Mouse (Mus musculus): Measurements from ENCODE around the gene Ttc7b. TPM values are rescaled to one million over a fixed set of nuclear protein-coding genes. Genes with fewer than 3 reads are reported as not detected.
A peak's percentile ranks its signal among the peaks of the same experiment; 100 is the strongest.

Ttc7b gene
- total RNA-seq, 2 experiments from 2014 or later: 173 to 184 TPM

DNA sequence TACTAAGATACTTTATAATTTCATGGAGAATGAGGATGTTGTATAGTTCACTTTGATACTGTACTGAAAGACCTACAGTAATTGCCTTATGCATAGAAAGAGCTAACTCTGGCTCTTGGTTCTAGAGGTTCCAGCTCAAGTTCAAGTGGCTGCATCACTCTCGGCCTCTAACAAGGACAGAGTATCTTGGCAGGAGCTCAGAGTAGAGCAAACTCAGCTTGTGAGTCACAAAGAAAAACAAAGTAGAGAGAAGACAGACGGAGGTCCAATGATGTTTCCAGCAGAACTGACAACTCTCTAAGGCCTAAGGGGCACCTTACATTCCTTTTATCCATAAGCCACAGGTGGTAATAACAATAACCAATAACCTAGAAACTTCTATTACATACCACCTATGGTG, 150.8 kb downstream of the Ttc7b start:
- Histone ChIP-seq H3K27ac (no peak overlapping the region), H3K4me3 (no peak overlapping the region)
- TF ChIP-seq CTCF (conservative IDR thresholded peaks at IDR 0.05): no peak
- DNase-seq (ENCODE audit: low spot score in 2 of 2): no peak

DNA sequence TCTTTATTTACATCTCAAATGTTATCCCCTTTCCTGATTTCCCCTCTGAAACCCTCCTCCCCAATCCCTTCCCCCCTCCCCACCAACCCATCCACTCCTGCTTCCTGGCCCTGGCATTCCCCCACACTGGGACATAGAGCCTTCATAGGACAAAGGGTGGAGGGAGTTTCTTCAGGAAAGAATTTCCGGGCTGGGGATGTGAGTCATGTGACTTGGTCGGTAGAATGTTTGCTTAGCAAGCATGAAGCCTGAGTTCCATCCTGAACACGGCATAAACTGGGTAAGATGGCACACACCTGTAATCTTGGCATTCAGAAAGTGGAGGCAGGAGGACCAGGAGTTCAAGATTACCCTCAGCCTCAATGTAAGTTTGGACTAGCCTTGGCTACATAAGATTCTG, 151.4 kb downstream of the Ttc7b start:
- TF ChIP-seq CTCF (conservative IDR thresholded peaks at IDR 0.05): no peak

DNA sequence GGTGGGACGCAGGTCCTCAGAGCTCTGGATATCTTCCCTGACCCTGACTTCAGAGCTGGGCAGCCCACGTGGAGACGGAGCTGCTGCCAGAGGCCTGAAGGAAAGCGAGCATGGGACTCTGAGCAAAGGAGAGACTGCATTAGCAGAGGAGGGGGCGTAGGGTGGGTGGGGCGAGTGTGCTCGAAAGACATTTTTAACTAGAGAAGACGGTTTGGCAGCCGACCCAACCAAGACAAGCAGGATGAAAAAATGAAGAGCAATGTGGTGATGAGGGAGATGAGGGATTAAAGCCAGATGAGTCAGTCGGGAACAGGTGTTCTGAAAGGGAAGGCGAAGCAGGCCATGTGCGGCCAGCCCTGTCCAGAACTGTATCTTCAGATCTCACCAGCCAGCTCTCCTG, 159.3 kb downstream of the Ttc7b start:
- TF ChIP-seq CTCF (conservative IDR thresholded peaks at IDR 0.05): no peak
- Histone ChIP-seq H3K4me3 (no peak overlapping the region), H3K27ac (peak overlapping the region; percentile 78)
- peak; percentile 61 to 79 for DNase-seq (ENCODE audit: low spot score in 2 of 2)

More for the DNA sequence above, 151.4 kb downstream of the Ttc7b start:
- Histone ChIP-seq H3K4me3 (no peak overlapping the region), H3K27ac (no peak overlapping the region)
- DNase-seq (ENCODE audit: low spot score in 2 of 2): no peak

DNA sequence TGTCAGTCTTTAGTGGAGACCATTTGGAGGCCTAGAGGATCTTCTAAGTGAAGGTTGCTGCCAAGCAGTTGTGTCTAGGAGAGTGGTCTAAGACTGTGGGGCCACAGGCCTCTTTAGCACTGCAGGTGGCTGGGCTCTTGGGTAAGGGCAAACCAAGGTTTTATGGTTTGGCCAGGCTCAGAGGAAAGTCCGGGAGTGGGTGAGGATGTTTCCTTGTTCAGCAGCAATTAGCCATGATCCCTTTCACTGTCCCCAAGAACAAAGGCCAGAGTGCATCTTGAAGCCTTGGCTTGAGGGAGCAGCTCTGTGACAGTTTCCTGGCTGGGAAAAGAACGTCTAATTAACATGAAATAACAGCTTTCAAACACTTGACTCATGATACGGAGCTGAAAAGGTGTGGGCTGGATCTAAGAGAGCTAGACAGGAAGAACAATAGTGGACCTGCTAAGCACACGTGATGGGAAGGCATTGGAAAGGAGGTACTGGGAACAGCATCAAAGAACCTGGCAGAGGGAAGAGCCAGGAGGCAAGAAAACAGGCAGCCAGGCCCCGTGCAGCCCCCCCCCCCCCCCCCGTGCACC, 162.5 kb downstream of the Ttc7b start:
- DNase-seq (ENCODE audit: low spot score in 2 of 2): no peak
- TF ChIP-seq CTCF (conservative IDR thresholded peaks at IDR 0.05): no peak
- H3K4me3 ChIP-seq: no peak overlapping the region
- H3K27ac ChIP-seq: peak overlapping the region; percentile 61

DNA sequence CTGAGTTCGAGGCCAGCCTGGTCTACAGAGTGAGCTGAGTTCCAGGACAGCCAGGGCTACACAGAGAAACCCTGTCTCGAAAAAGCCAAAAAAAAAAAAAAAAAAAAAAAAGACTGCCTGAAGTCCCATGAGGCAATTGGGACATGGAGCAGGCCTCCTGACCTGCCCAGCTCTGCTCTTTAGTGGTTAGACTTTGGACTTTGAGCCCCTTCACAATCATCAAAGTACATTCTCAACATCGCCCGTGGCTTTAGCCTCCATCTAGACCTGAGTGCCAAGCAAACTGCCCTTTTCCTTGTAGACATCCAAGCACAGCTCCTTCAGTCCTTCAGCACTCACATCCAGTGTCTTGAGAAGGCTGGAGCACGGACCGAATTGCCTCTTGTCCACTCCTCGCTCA, 164.2 kb downstream of the Ttc7b start:
- TF ChIP-seq CTCF (conservative IDR thresholded peaks at IDR 0.05): no peak
- no peak overlapping the region for H3K27ac ChIP-seq
- H3K4me3 ChIP-seq: no peak overlapping the region
- DNase-seq (ENCODE audit: low spot score in 2 of 2): no peak

DNA sequence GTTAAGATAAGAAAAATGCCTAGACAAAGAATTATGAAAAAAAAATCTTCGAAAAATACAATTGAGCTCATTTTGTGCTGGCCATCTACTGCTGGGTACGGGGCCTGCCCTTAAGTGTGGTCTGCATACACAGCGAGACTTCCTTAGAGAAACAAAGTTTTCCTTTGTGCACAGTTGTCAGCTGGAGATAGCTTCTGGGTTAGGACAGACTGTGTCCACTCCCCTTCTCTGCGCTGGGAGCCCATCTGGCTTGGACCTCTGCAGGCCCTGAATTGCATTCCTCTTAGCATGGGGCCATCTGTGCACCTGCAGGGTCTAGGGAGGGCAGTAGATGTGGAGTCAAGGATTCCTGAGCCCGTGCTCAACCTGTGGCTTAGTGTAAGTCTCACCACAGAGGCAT, 165.1 kb downstream of the Ttc7b start:
- DNase-seq (ENCODE audit: low spot score in 2 of 2): no peak
- Histone ChIP-seq H3K27ac (peak overlapping the region; percentile 43; the same call in 1 of the 2 replicates), H3K4me3 (no peak overlapping the region)
- no peak for TF ChIP-seq CTCF (conservative IDR thresholded peaks at IDR 0.05)

DNA sequence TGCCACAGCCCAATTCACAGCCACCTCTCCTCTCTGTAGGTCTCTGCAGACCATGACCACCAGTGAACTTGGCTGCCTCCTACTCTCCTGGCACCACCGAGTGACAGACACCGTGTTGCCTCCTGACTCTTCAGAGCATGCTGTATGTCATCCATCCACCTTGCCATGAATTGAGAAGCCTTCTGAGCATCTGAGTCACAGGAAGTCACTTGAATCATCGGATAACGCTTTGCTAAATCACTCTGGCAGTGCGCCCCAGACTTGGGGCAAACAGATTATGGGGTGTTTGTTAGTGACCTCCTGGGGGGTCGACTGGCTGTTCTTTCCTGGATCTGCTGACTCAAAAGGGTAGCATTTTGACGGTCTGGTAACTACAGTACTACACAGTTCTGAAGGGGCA, 166.7 kb downstream of the Ttc7b start:
- Histone ChIP-seq H3K4me3 (no peak overlapping the region), H3K27ac (peak overlapping the region; percentile 72)
- no peak for DNase-seq (ENCODE audit: low spot score in 2 of 2)
- no peak for TF ChIP-seq CTCF (conservative IDR thresholded peaks at IDR 0.05)

DNA sequence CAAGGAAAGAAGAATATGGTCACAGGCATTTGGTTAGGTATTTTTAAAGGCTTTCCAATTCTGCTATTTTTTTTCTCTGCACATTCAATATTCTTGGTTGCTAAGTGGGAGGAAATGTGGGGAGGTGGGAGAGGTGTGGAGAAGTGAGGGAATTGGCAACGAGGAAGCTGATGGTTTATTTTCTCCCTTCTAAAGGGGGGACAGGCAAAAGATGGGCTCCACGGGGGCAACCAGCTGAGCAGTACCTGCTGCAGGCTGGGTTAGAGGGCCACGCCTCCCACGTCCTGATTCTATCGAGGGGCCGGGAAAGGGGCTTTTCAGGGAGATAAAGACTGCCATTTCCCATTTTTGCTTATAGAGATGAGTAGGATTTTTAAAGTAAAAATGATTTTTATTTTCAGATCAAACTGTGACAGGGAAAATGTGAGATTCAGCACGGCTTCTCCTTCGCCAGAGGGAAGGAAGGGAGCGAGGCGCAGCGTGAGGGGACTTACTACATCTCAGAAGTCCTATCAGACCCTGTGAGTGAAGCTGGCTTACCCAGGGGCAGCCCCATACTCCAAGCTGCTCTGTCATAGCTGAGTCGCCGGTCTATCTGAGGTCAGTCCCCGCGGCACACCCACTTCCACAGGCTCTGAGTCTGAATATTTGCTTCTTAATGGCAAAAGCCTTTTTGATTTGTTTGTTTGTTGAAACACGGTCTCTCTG, 167.4 kb downstream of the Ttc7b start:
- TF ChIP-seq CTCF (conservative IDR thresholded peaks at IDR 0.05): no peak
- no peak for DNase-seq (ENCODE audit: low spot score in 2 of 2)
- no peak overlapping the region for H3K4me3 ChIP-seq
- H3K27ac ChIP-seq: peak overlapping the region; percentile 72

DNA sequence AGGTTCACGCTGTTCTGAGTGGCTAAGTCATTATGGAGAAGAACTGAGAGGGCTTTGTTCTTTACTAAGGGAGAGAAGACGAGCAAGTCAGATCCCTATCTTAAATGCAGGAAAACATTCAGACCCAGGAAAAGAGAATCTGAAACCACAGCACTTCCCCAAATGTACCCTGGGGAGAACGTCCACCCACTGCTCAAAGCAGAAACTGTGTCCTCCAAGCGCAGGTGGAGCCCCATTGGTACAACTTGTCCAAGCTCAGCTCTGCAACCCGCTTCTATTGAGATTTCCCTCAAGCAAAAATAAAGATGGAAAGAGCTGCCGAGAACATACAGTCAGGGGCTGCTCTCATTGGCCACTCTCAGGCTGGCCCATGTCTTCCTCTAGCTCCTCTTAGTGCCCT, 168.5 kb downstream of the Ttc7b start:
- DNase-seq (ENCODE audit: low spot score in 2 of 2): no peak
- Histone ChIP-seq H3K27ac (peak overlapping the region; percentile 72), H3K4me3 (no peak overlapping the region)
- TF ChIP-seq CTCF (conservative IDR thresholded peaks at IDR 0.05): no peak

DNA sequence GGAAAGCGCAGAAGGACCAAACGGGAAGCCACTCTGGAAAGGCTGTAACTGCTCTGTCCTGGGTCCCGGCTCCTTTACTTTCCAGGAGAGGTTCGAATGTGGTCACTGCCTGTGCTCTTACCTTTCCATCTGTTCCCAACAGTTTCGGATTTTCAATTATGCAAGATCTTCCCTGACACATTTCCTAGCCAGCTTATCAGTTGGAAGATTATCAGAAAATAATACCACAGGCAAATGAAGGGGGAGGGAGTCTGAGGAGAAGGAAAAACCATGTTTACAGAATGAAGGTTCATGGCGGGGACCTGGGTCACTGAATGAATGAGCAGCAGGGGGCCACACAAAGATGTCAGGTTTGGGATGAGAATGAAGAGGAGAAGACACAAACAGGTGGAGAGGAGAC, 177.1 kb downstream of the Ttc7b start:
- TF ChIP-seq CTCF (conservative IDR thresholded peaks at IDR 0.05): no peak
- Histone ChIP-seq H3K4me3 (no peak overlapping the region), H3K27ac (peak overlapping the region; percentile 70)
- DNase-seq (ENCODE audit: low spot score in 2 of 2): no peak

DNA sequence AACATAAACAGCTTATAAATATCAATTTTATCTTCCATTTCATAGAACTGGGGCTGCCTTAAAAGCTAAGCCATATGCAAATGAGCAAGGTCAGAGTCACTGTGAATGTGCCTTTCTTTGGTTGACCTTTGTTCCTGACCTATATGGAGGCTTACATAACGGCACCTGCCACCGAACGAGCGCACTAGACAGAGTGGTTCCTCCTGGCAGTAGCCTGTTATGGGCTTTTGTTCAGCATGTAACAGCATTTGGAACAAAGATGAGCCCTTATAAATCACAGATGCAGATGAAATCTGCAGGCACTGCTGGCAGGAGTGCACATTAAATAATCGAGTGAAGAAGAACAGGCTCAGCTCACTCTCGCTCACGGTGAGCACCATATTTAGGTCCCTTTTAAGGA, 179.0 kb downstream of the Ttc7b start:
- peak overlapping the region; percentile 86 for H3K27ac ChIP-seq

DNA sequence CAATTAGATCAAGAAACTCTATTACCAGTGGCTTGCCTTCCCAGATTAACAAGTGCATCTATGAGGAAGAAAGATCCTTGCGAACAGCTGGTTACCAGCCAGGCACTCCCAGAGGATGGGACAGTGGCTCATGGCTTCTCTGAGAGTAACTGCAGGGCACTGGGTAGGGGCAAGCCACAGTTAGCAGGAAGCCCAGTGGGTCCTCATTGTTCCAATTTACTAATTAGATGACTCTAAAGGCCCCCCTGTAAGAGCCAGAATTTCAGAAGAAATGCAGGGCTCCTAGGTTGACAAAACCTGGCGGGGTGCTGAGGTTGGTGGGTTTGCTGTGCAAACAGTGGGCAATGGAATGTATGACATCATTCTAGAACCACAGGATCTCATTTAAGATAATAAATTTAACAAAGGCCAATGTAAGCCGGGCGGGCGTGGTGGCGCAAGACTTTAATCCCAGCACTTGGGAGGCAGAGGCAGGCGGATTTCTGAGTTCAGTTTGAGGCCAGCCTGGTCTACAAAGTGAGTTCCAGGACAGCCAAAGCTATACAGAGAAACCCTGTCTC, 179.6 kb downstream of the Ttc7b start:
- DNase-seq (ENCODE audit: low spot score in 2 of 2): no peak
- Histone ChIP-seq H3K4me3 (no peak overlapping the region), H3K27ac (peak overlapping the region; percentile 86)
- TF ChIP-seq CTCF (conservative IDR thresholded peaks at IDR 0.05): no peak

More for the DNA sequence above, 179.0 kb downstream of the Ttc7b start:
- H3K4me3 ChIP-seq: no peak overlapping the region
- DNase-seq (ENCODE audit: low spot score in 2 of 2): peak in 1 of 2 experiments; percentile 50
- TF ChIP-seq CTCF (conservative IDR thresholded peaks at IDR 0.05): no peak

DNA sequence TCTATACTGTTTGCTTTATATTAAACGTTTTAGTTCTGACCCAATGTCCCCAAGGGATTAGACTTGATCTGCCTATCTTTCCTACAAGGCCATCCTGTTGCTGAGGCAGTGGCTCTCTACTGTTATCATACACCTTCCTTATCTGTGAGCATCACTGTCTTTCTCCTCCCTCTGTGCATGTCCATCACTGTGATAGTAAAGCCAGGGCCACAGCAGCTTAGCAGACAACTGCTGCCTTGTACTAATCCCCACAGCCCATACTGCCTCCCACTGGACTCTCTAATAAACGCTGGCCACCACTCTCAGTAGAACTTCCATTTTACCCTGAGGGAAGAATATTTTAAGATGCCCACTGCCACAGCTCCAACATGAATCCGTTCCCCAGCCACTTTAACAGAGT, 182.6 kb downstream of the Ttc7b start:
- peak in 1 of 2 experiments; percentile 45 for DNase-seq (ENCODE audit: low spot score in 2 of 2)
- Histone ChIP-seq H3K4me3 (no peak overlapping the region), H3K27ac (peak overlapping the region; percentile 81)
- peak; percentile 65 for TF ChIP-seq CTCF (conservative IDR thresholded peaks at IDR 0.05)

Data from layer of hippocampus, adult 2 months (tissue).